Mouse (Mus musculus): ENCODE measurements around the gene Cbx1. TPM values are rescaled to one million over a fixed set of nuclear protein-coding genes. Genes with fewer than 3 reads are reported as not detected.
"Not testable (repeated sequence)": the region's sequence is repeated elsewhere in the genome, so short reads cannot be mapped to it uniquely, and the experiment has no call there.

Gene Cbx1
- total and polyA plus RNA-seq, 3 experiments, result 8.4 to 36.9 (median 34.8) TPM

DNA sequence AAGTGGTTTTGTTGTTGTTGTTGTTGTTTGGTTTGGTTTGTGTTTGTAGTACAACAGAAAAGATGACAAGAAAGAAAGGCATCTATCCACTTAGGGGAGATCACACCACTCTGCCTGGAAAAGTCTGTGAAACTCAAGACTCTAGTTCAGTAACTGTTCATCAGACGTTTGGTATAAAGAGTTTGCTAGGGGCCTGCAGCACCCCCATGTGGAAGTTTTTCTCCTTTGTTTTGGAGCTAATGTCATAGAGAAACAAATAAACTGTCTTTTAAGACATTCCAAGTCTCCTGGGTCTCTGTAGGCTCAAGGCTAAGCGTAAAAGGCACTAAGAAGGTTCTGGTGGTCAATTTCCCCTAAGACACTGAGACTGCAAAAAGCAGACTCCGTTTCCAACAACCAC, 12.9 kb upstream of the Cbx1 start:
- intact Hi-C loops (cut with DNase I), result loop anchor here (2.0 to 5.0 kb wide), 2 partner anchors 15 to 86 kb away; no protein-coding TSS in a partner anchor
- TF ChIP-seq POLR2A (IDR thresholded peaks at IDR 0.05; ENCODE audit: insufficient read depth, low read depth, low read length) (no peak), CTCF (IDR thresholded peaks at IDR 0.05) (peak; percentile 47), EP300 (IDR thresholded peaks at IDR 0.05; ENCODE audit: insufficient read depth, low read depth, low read length) (no peak)
- Histone ChIP-seq H3K27ac (peak overlapping the region; percentile 75), H3K27me3 (ENCODE audit: control insufficient read depth, insufficient read depth, low read length) (no peaks in the 10 kb centered on the region), H3K9ac (ENCODE audit: low read depth, low read length) (no peak overlapping the region), H3K79me2 (replicated peaks; ENCODE audit: control insufficient read depth, insufficient read depth, low read length) (no peaks in the 10 kb centered on the region), H3K4me1 (ENCODE audit: control insufficient read depth, insufficient read depth, low read length) (peaks cover 9% of the 10 kb centered on the region), H3K36me3 (ENCODE audit: control insufficient read depth, insufficient read depth, low read length) (0 out of 2 replicates have a peak, but pooled peaks cover 2% of the 10 kb centered on the region), H3K4me3 (no peak overlapping the region)
- no peak for DNase-seq
- WGBS, result 47% methylated on average over 3 of the region's 3 CpGs

DNA sequence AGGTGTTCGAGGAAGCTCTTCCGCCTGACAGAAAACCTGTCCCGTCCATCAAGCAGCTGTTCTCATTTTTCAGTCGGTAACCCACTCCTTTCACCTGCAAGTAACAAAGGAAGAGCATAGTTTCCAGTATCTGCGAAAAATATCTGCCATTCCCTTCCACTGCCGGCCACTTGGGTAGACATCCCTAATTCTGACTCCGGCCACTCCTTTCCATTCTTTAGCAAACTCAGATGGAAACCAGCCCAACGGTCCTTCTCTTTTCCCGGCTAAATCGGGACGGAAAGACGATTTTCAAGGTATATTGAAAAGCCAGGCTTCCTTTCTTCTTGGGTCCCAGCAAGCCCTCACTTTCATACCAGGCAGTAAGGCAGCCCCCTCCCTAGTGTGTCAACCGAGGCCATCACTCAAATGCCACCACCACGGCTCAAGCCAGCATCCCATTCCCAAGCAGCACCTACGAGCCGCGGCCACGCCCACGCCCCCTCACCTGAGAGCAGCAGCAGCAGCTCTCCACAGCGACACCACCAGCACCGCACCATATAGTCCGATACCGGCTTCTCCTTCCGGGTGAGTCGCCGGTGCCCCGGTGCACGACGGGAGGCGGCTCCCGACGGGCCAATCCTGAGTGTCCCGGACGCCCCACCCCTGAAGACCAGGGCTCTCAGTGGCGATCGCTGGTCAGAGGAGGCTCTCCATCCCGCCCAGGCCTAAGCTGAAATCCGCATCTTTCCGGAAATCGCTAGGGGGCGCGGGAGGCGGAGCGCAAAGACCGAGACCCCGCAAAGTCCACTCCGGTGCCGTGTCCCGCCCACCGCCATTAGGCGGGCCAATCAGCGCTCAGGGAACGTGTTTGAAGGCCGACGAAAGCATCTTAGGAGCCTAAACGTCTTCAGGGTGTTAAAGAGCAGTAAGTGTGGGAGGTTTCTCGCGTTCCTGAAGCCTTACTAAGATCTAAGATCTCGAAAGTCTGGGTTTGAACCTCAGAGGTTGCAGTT, 11.7 kb upstream of the Cbx1 start, which contains the start of gene Snx11:
Gene Snx11, minus strand, starts transcription at position 592 of the 995 bp plus-strand sequence.
- peak within 1 kb of the TSS; percentile 82 for H3K4me3 ChIP-seq
- peak within 1 kb of the TSS; percentile 84 for H3K9ac ChIP-seq (ENCODE audit: low read depth, low read length)
- peaks cover 9% of the 10 kb centered on the region for H3K4me1 ChIP-seq (ENCODE audit: control insufficient read depth, insufficient read depth, low read length)
- intact Hi-C loops (cut with DNase I), result loop anchor here (2.0 to 5.0 kb wide), 2 partner anchors 16 to 85 kb away; no protein-coding TSS in a partner anchor
- H3K36me3 ChIP-seq (ENCODE audit: control insufficient read depth, insufficient read depth, low read length), result 0 out of 2 replicates have a peak, but pooled peaks cover 2% of the 10 kb centered on the region
- WGBS, result 1% methylated on average over 59 of the region's 59 CpGs
- TF ChIP-seq EP300 (IDR thresholded peaks at IDR 0.05; ENCODE audit: insufficient read depth, low read depth, low read length) (no peak), POLR2A (IDR thresholded peaks at IDR 0.05; ENCODE audit: insufficient read depth, low read depth, low read length) (peak; percentile 85), CTCF (IDR thresholded peaks at IDR 0.05) (peak; percentile 96)
- no peaks in the 10 kb centered on the region for H3K79me2 ChIP-seq (replicated peaks; ENCODE audit: control insufficient read depth, insufficient read depth, low read length)
- peak; percentile 99 to 100 for DNase-seq
- no peaks in the 10 kb centered on the region for H3K27me3 ChIP-seq (ENCODE audit: control insufficient read depth, insufficient read depth, low read length)
- peak within 1 kb of the TSS; percentile 78 for H3K27ac ChIP-seq

DNA sequence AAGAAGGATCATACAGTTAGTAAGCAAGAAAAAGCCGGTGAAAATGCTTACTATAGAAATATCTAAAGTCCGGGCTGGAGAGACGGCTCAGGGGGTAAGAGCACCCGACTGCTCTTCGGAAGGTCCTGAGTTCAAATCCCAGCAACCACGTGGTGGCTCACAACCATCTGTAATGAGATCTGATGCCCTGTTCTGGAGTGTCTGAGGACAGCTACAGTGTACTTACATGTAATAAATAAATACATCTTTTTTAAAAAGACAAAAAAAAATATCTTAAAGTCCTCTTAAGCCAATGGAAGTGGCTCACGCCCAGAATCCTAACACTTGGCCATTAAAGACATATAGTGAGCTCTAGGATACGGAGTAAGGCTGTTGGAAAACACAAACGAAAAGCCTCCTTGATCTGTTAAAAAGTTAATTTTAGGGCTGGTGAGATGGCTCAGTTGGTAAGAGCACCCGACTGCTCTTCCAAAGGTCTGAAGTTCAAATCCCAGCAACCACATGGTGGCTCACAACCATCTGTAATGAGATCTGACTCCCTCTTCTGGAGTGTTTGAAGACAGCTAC, 10.8 kb upstream of the Cbx1 start:
- WGBS, result 61% methylated on average over 10 of the region's 10 CpGs
- Histone ChIP-seq H3K4me3 (peak overlapping the region; percentile 82), H3K27ac (peak overlapping the region; percentile 78), H3K9ac (ENCODE audit: low read depth, low read length) (peak overlapping the region; percentile 42; the same call in 1 of the 2 replicates)
- H3K4me1 ChIP-seq (ENCODE audit: control insufficient read depth, insufficient read depth, low read length); H3K27me3 ChIP-seq (ENCODE audit: control insufficient read depth, insufficient read depth, low read length); H3K36me3 ChIP-seq (ENCODE audit: control insufficient read depth, insufficient read depth, low read length); DNase-seq; H3K79me2 ChIP-seq (replicated peaks; ENCODE audit: control insufficient read depth, insufficient read depth, low read length): not testable (repeated sequence)
- intact Hi-C loops (cut with DNase I), result loop anchor here (5.0 kb wide), 1 partner anchor 84 kb away; no protein-coding TSS in a partner anchor

DNA sequence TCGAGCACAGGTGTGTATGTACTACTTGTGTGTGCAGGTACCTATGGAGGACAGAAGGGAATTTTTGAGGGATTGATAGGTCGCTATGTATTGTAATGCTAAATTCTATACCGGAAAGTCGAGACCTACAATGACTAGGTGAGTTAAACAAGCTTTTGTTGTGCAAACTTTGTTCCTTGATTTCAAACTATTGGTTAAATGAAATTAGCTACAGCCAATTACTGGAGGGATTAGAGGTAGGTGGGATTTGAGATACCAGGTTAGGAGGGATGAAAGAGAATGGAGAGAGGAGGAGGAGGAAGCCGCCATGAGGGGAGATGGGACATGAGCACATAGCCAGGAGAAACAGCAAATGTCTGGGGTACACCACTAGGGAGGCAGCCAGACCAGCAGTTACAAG, 8.6 kb upstream of the Cbx1 start:
- 68% methylated on average over 5 of the region's 5 CpGs for WGBS
- intact Hi-C loops (cut with DNase I), result no loop called here
- H3K36me3 ChIP-seq (ENCODE audit: control insufficient read depth, insufficient read depth, low read length), result 0 out of 2 replicates have a peak, but pooled peaks cover 2% of the 10 kb centered on the region

DNA sequence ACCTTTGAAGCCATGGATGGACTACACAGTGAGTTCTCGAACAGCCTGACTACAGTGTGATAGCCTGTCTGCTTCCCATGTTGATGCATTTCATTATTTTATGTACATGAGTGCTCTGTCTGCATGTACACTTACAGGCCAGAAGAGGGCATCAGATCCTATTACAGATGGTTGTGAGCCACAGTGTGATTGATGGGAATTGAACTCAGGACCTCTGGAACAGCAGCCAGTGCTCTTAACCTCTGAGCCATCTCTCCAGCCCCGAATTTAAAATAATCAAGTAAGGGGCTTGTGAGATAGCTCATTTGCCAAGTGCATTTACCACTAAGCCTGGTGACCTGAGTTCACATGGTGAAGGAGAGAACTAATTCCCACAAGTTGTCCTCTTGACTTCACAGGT, 7.5 kb upstream of the Cbx1 start:
- Histone ChIP-seq H3K9ac (ENCODE audit: low read depth, low read length) (no peak overlapping the region), H3K79me2 (replicated peaks; ENCODE audit: control insufficient read depth, insufficient read depth, low read length) (no peaks in the 10 kb centered on the region), H3K36me3 (ENCODE audit: control insufficient read depth, insufficient read depth, low read length) (no peaks in the 10 kb centered on the region), H3K27ac (no peak overlapping the region), H3K27me3 (ENCODE audit: control insufficient read depth, insufficient read depth, low read length) (no peaks in the 10 kb centered on the region), H3K4me1 (ENCODE audit: control insufficient read depth, insufficient read depth, low read length) (peaks cover 3% of the 10 kb centered on the region), H3K4me3 (no peak overlapping the region)
- WGBS, result 80% methylated on average over 2 of the region's 2 CpGs
- intact Hi-C loops (cut with DNase I), result no loop called here
- TF ChIP-seq CTCF (IDR thresholded peaks at IDR 0.05) (peak; percentile 63), EP300 (IDR thresholded peaks at IDR 0.05; ENCODE audit: insufficient read depth, low read depth, low read length) (no peak)
- no peak for DNase-seq

More for the DNA sequence above, 8.6 kb upstream of the Cbx1 start:
- Histone ChIP-seq H3K27me3 (ENCODE audit: control insufficient read depth, insufficient read depth, low read length) (no peaks in the 10 kb centered on the region), H3K9ac (ENCODE audit: low read depth, low read length) (no peak overlapping the region), H3K4me1 (ENCODE audit: control insufficient read depth, insufficient read depth, low read length) (peaks cover 6% of the 10 kb centered on the region), H3K4me3 (no peak overlapping the region), H3K27ac (no peak overlapping the region), H3K79me2 (replicated peaks; ENCODE audit: control insufficient read depth, insufficient read depth, low read length) (no peaks in the 10 kb centered on the region)
- TF ChIP-seq CTCF (IDR thresholded peaks at IDR 0.05) (no peak), POLR2A (IDR thresholded peaks at IDR 0.05; ENCODE audit: insufficient read depth, low read depth, low read length) (no peak)
- DNase-seq, result no peak

DNA sequence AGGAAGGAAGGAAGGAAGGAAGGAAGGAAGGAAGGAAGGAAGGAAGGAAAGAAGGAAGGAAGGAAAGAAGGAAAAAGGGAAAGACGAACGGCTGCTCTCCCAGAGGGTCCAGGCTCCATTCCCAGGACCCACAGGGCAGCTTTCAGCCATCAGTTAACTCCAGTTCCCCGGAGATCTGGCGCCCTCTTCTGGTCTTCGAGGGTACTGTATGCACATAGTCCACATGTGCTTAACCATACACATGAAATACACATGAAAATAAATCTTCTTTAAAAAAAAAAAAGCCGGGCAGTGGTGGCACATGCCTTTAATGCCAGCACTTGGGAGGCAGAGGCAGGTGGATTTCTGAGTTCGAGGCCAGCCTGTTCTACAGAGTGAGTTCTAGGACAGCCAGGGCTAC, 4.1 kb upstream of the Cbx1 start:
- 11% methylated on average over 7 of the region's 7 CpGs for WGBS

More for the DNA sequence above, 4.1 kb upstream of the Cbx1 start:
- H3K9ac ChIP-seq (ENCODE audit: low read depth, low read length); H3K4me3 ChIP-seq; H3K79me2 ChIP-seq (replicated peaks; ENCODE audit: control insufficient read depth, insufficient read depth, low read length); intact Hi-C loops (cut with DNase I); H3K27ac ChIP-seq; H3K36me3 ChIP-seq (ENCODE audit: control insufficient read depth, insufficient read depth, low read length); H3K27me3 ChIP-seq (ENCODE audit: control insufficient read depth, insufficient read depth, low read length); H3K4me1 ChIP-seq (ENCODE audit: control insufficient read depth, insufficient read depth, low read length): not testable (repeated sequence)
- peak; percentile 45 to 66 for DNase-seq
- TF ChIP-seq CTCF (IDR thresholded peaks at IDR 0.05), result peak; percentile 73
